Mouse (Mus musculus) forebrain, embryonic 14.5 days (tissue): ENCODE data around the gene Ankrd13b. TPM values are rescaled to one million over a fixed set of nuclear protein-coding genes. Genes with fewer than 3 reads are reported as not detected.
"Not testable (repeated sequence)": the region's sequence is repeated elsewhere in the genome, so short reads cannot be mapped to it uniquely, and the experiment has no call there.

ENCODE experiments used
- ATAC-seq: fragments of 200-750 bp; cut with Nextera tagmentation; 2 replicates; pipeline ENCODE4 v1.8.0; 2017; ENCODE audit warnings: mild to moderate bottlenecking, moderate library complexity
- DNase-seq: peaks from one replicate; pipeline ENCODE4 v3.0.0-alpha.2; 2015; ENCODE audit warnings: low spot score
- H3K27ac ChIP-seq: fragments of 300-500 bp; sonication (generic); 2 replicates; pipeline ENCODE4 v1.5.1; 2014; ENCODE audit warnings: low read depth, mild to moderate bottlenecking, control low read depth, low read length, moderate library complexity
- H3K27me3 ChIP-seq: fragments of 300-500 bp; sonication (generic); replicated peaks from 2 replicates; pipeline ENCODE4 v1.6.1; 2014; ENCODE audit warnings: low read length, control low read depth, mixed read lengths; ENCODE audit not compliant: control insufficient read depth, insufficient read depth
- H3K36me3 ChIP-seq: fragments of 300-500 bp; sonication (generic); 2 replicates; pipeline ENCODE4 v1.6.1; 2014; ENCODE audit warnings: low read length, control low read depth; ENCODE audit not compliant: control insufficient read depth, insufficient read depth
- H3K4me1 ChIP-seq: fragments of 300-500 bp; sonication (generic); 2 replicates; pipeline ENCODE4 v1.6.1; 2014; ENCODE audit warnings: antibody characterized with exemption, low read length, control low read depth; ENCODE audit not compliant: control insufficient read depth, insufficient read depth
- H3K4me2 ChIP-seq: fragments of 300-500 bp; sonication (generic); 2 replicates; pipeline ENCODE4 v1.6.1; 2014; ENCODE audit warnings: mild to moderate bottlenecking, control low read depth, low read length
- H3K4me3 ChIP-seq: fragments of 300-500 bp; sonication (generic); 2 replicates; pipeline ENCODE4 v1.5.1; 2014; ENCODE audit warnings: low read depth, low read length, control low read depth
- H3K9ac ChIP-seq: fragments of 300-500 bp; sonication (generic); 2 replicates; pipeline ENCODE4 v1.6.1; 2014; ENCODE audit warnings: mild to moderate bottlenecking, low read length, control low read depth, moderate library complexity
- H3K9me3 ChIP-seq: fragments of 300-500 bp; sonication (generic); replicated peaks from 2 replicates; pipeline ENCODE4 v1.6.1; 2016; ENCODE audit warnings: low read length, control low read depth, mixed read lengths; ENCODE audit not compliant: control insufficient read depth
- WGBS: fragments of 180-500 bp; shearing (Covaris S2); extraction: QIAGEN DNeasy Blood & Tissue Kit; methylation state at CpG from one replicate; pipeline ENCODE4 v1.1.7; 2014; 5-methylcytosine and 5-hydroxymethylcytosine counted together
- polyA plus RNA-seq: library from polyadenylated mRNA; unstranded; fragments of >200 nt; fragmentation: Nextera tagmentation; extraction: Ambion mirVana; gene quantifications from 2 replicates; pipeline ENCODE4 v1.2.1, GENCODE M21; 2014

Ankrd13b gene
- polyA plus RNA-seq = 25.3 and 32.7 TPM in 2 replicates

DNA sequence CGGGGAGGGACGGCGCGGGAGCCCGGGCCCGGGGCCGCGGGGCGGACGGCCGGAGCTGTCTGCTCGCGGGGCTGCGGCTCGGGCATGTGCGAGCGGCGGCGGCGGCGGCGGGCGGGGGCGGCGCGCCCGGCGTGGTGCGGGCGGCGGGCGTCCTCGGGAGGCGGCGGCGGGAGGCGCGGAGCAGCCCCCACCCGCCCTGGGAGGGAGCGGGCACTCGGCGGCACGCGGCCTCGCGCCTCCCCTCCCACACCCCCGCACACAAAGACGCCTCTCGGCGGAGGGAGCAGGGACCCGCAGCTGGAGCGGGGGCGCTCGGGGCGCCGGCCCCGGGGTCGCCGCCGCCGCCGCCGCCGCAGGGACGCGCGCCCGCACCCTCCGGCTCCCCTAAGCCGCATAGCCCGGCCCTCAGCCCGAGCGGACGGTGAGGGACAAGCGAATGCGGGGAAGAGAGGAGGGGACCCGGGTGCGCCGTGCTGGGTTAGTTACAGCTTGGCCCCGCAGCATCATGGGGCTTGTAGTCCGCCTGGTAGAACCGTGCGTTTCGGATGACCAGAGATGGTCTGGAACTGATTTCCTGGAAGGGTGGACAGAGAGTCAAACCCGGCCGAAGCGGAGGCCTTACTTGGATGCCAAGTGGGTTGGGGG, at the start of gene Ankrd13b:
Ankrd13b (minus strand) TSS at position 88 of the 645 bp plus-strand sequence.
- 0% methylated on average over 32 of the region's 87 CpGs for WGBS

DNA sequence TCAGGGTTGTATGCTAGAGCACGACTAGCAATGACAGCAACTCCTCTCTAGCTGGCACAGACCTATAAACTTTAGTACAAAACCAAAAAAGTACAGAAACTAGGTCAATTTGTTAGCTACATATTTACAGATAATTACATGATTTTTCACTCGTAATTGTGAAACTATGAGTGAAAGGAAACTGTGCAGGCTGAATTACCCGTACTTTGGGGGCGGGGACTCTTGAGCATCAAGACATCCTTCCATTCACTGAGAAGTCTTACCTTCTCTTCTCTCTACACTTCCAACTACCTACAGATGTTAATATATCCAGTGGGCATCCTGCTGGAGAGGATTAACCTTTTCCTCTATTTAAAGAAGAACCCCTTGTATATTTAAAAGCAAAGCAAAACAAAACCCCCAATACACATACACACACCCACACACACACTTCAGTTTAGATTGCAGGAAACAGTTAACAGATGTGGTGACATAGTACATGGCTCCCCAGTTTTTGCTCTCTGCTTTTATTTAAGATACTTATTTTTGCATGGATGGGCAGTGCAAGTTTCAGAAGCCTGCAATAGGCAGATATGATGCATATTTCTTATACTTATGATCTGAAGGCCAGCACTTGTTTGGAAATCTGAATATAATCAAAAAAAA, 42.8 kb upstream of the Ankrd13b start:
- peaks cover 31% of the 10 kb centered on the region for H3K36me3 ChIP-seq
- H3K9me3 ChIP-seq = no peaks in the 10 kb centered on the region
- no peaks in the 10 kb centered on the region for H3K27me3 ChIP-seq
- H3K9ac ChIP-seq = no peak overlapping the region
- WGBS = 85% methylated on average over 4 of the region's 4 CpGs
- H3K4me1 ChIP-seq = no peaks in the 10 kb centered on the region
- H3K4me2 ChIP-seq = no peak overlapping the region
- ATAC-seq = no peak
- H3K27ac ChIP-seq = no peak overlapping the region
- DNase-seq = no peak
- no peak overlapping the region for H3K4me3 ChIP-seq

More for the DNA sequence above, at the start of gene Ankrd13b:
- peak; percentile 60 for ATAC-seq
- H3K4me2 ChIP-seq = peak within 1 kb of the TSS; percentile 94
- peaks cover 63% of the 10 kb centered on the region for H3K4me1 ChIP-seq
- peak within 1 kb of the TSS; percentile 94 for H3K27ac ChIP-seq
- peak; percentile 90 for DNase-seq
- no peaks in the 10 kb centered on the region for H3K36me3 ChIP-seq
- H3K4me3 ChIP-seq = peak within 1 kb of the TSS; percentile 92
- H3K9me3 ChIP-seq = no peaks in the 10 kb centered on the region
- H3K9ac ChIP-seq = peak within 1 kb of the TSS; percentile 98
- H3K27me3 ChIP-seq = no peaks in the 10 kb centered on the region

DNA sequence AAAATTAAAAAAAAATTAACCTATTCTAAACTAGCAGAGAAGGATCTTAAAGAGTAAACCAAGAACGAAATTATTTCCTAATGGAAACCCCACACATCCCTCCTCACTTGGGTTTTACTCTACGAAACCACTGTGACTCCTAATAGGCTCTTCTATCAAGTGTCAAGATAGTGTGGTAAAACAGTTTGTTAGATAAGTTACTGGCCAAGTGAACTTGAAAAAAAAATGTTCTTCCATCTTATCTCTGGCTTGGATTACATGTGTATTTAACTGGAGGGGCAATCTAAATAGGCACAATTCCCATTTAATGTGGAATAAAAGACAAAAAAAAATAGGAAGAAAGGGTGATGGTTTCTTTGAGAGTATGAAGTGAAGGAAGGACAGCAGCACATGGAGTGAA, 41.4 kb upstream of the Ankrd13b start:
- no peak overlapping the region for H3K9ac ChIP-seq
- no peak overlapping the region for H3K4me3 ChIP-seq
- H3K27me3 ChIP-seq = no peaks in the 10 kb centered on the region
- no peak overlapping the region for H3K4me2 ChIP-seq
- DNase-seq (no peak), ATAC-seq (no peak)
- H3K36me3 ChIP-seq = peaks cover 19% of the 10 kb centered on the region
- no peaks in the 10 kb centered on the region for H3K4me1 ChIP-seq
- no peak overlapping the region for H3K27ac ChIP-seq
- no peaks in the 10 kb centered on the region for H3K9me3 ChIP-seq
- WGBS = 93% methylated on average over 2 of the region's 2 CpGs

DNA sequence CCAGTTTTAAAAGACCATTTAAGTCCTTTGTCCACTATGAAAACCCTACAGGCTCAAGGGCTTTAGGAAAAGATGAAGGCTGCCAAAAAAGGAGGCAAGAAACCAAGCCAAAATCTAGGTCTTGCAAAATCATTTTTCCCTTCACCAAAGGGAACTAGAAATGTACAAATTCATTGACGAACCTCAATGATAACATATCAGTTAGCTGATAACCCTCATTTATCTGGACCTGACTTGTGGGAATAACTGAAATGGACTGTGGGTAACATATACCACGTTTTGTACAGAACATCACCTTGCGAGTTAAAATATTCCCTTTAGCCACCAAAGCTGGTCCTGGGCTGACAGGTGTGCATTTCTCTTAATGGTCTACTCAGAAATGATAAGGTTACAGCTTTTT, 40.2 kb upstream of the Ankrd13b start:
- H3K9ac ChIP-seq = no peak overlapping the region
- no peaks in the 10 kb centered on the region for H3K4me1 ChIP-seq
- peaks cover 13% of the 10 kb centered on the region; the same call in 1 of the 2 replicates for H3K36me3 ChIP-seq
- no peak overlapping the region for H3K4me3 ChIP-seq
- no peak for DNase-seq
- no peak for ATAC-seq
- H3K27me3 ChIP-seq = no peaks in the 10 kb centered on the region
- H3K27ac ChIP-seq = no peak overlapping the region
- WGBS = 90% methylated on average over 3 of the region's 3 CpGs
- no peaks in the 10 kb centered on the region for H3K9me3 ChIP-seq
- H3K4me2 ChIP-seq = no peak overlapping the region

DNA sequence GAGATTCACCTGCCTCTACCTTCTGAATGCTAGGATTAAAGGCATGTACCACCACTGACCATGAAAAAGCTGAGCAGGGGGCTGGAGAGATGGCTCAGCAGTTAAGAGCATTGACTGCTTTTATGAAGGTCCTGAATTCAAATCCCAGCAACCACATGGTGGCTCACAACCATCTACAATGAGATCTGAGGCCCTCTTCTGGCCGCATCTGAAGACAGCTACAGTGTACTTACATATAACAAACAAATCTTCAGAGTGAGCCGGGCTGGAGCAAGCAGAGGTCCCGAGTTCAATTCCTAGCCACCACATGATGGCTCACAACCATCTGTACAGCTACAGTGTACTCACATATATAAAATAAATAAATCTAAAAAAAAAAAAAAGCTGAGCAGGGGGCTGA, 38.9 kb upstream of the Ankrd13b start:
- not testable (repeated sequence) for H3K9me3 ChIP-seq, H3K27ac ChIP-seq, H3K4me1 ChIP-seq, H3K9ac ChIP-seq, ATAC-seq, H3K27me3 ChIP-seq, H3K4me3 ChIP-seq, DNase-seq, H3K4me2 ChIP-seq
- WGBS = 93% methylated on average over 3 of the region's 3 CpGs
- peaks cover 10% of the 10 kb centered on the region; the same call in 1 of the 2 replicates for H3K36me3 ChIP-seq

DNA sequence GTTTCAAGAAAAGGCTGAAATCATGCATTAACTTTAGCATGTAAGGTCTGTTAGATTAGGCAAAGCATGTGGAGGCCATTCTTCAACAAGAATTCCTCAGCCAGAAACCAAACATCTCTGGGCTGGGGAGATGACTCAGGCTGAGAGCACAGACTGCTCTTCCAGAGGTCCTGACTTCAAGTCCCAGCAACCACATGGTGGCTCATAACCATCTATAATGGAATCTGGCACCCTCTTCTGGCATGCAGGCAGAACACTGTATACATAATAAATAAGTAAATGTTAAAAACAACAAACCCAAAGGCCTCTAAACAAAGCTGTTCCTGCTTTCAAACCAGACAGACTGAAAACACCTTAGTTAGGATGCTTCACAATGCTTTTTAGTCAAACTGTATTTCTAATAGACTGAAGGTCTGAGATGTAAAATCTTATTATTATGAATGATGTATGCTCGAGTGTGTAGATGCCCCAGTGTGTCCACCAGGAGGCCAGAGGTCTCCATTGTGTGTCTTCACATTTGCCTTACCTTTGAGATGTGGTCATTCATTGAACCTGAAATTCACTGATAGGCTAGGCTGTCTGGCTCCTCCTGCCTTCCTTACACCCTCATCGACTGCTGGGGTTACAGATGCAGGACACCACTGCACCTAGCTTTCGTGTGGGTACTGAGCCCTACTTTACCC, 36.5 kb upstream of the Ankrd13b start:
- Histone ChIP-seq H3K27ac (no peak overlapping the region), H3K4me2 (no peak overlapping the region), H3K4me1 (no peaks in the 10 kb centered on the region), H3K9ac (no peak overlapping the region), H3K36me3 (0 out of 2 replicates have a peak, but pooled peaks cover 3% of the 10 kb centered on the region), H3K27me3 (no peaks in the 10 kb centered on the region), H3K9me3 (no peaks in the 10 kb centered on the region), H3K4me3 (no peak overlapping the region)
- DNase-seq (no peak), ATAC-seq (no peak)
- WGBS = 69% methylated on average over 3 of the region's 3 CpGs

DNA sequence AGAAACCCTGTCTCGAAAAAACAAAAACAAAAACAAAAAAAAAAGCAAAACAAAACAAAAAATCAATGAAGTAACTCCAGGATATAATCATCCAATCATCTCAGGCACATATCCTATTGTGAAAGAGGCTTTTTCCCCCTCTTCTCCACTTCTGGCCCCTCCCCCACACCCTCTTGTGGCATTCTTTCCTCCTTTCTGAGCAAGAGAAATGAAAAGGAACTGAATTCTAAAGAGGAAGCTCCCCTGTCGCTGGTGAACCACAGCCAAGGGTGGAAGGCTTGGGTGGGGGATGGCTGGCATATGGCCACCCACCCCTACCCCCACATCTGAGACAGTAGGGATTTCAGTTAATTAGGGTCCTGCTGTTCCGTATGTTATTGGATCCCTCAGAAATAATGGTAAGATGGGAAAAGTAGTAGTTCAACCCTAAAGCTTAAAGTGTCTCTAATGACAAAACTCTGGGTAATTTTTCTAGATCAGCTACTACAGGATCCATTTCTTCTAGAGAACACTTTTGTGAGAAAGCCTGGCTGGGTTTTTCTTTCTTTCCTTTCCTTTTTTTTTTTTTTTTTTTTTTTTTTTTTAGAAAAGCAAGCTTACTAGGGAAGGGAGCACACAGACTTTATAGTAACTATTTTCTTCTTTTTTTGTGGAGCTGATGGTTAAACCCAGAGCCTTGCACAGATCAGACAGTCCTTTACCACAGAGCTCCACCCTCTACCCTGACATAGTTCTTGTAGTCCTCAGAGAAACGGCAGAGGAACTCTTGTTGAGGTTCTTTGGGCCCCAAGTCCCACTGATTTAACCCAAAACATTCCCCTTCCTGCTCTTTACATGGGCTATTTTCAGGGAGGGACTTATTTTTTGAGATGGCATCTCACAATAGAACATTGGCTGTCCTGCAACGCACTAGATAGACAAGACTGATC, 31.4 kb upstream of the Ankrd13b start:
- DNase-seq (peak; percentile 58), ATAC-seq (no peak)
- Histone ChIP-seq H3K9me3 (no peaks in the 10 kb centered on the region), H3K4me1 (peaks cover 5% of the 10 kb centered on the region; the same call in 1 of the 2 replicates), H3K27me3 (peaks cover 7% of the 10 kb centered on the region), H3K36me3 (no peaks in the 10 kb centered on the region), H3K27ac (no peak overlapping the region), H3K4me2 (no peak overlapping the region), H3K9ac (no peak overlapping the region), H3K4me3 (no peak overlapping the region)
- WGBS = 40% methylated on average over 5 of the region's 5 CpGs

DNA sequence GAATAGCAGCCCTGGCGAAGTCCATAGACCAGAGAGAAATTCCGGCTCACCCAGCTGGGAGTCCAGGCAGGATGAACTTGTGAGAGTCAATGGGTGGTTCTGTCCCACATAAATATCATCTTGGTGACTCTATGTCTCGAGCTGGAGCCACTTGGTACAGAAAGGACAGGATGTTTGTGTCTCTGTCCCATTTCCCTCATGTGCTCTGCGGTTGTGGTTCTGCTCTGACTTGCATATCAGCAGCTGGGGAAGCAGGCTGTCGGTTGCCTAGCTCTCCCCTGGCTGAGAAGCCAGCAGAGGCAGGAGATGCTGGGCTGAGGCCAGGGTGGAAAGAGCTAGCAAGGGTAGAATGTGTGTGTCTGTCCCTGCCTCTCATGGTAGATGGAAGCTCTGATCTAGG, 29.6 kb upstream of the Ankrd13b start, which contains the start of gene Gm10392:
Gm10392 (minus strand) TSS at position 156 of the 400 bp plus-strand sequence.
- H3K27ac ChIP-seq = no peak within 1 kb of the TSS
- no peak within 1 kb of the TSS for H3K4me3 ChIP-seq
- no peak for DNase-seq
- no peak for ATAC-seq
- peaks cover 14% of the 10 kb centered on the region; the same call in 1 of the 2 replicates for H3K4me1 ChIP-seq
- H3K9ac ChIP-seq = no peak within 1 kb of the TSS
- WGBS = 81% methylated on average over 5 of the region's 5 CpGs
- H3K4me2 ChIP-seq = no peak within 1 kb of the TSS
- H3K36me3 ChIP-seq = no peaks in the 10 kb centered on the region
- peaks cover 11% of the 10 kb centered on the region for H3K27me3 ChIP-seq
- H3K9me3 ChIP-seq = no peaks in the 10 kb centered on the region
